Mouse (Mus musculus): ENCODE measurements around the gene Wdr89.

DNA sequence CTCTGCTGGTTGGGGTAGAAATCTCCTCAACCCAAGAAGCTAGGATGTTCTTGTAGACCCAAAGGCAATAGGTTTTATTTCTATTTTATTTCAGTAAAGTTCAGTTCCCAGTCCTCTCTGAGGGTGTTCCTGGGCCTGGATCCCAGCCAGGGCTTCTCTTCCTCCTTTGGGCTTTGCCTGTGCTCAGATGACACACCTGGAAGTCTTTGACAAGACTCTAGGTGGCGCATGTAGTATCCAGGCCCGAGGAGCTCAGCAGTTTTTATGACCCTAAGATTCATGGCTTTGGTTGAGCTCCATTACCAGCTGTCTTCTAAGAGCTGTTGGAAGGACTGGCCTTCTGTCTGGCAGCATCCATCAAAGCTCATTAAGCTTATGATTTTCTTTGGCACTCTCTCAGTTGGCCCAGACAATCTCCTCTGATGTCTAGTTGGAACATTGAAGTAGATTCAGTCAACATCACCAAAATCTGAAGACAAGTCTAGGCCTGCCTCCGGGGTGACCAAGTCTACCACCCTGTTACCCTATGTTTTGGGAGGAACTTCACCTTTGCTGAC is 2.5 kb upstream of the Wdr89 start:
- TF ChIP-seq CTCF (IDR thresholded peaks at IDR 0.05; ENCODE audit: insufficient read depth, low read depth, low read length): no peak
- TF ChIP-seq POLR2A (IDR thresholded peaks at IDR 0.05; ENCODE audit: insufficient read depth, low read depth, low read length): no peak

Data from olfactory bulb, adult 2 months (tissue).